Mouse (Mus musculus): ENCODE measurements around the gene Tln1.

GRCm38 (mm10) chr4:43575356-43575755 is 12.9 kb upstream of the Tln1 start:
- TF ChIP-seq CTCF (IDR thresholded peaks at IDR 0.05; ENCODE audit: control insufficient read depth, insufficient read depth, low read length) (no peak), POLR2A (IDR thresholded peaks at IDR 0.05; ENCODE audit: borderline replicate concordance, control insufficient read depth, low read depth, low read length) (no peak)
